Mouse (Mus musculus): ENCODE measurements at regions not wholly inside any gene's neighbourhood (a gene's known extent, or its start where the extent isn't known, plus 50 kb on each side); places are given as distances from the start of the nearest gene placed in this dataset.

- TF ChIP-seq POLR2AphosphoS2 (IDR thresholded peaks at IDR 0.05; ENCODE audit: low read length), result no peak
- no peak for TF ChIP-seq RAD21 (IDR thresholded peaks at IDR 0.05; ENCODE audit: low read depth, low read length)
- no peak for TF ChIP-seq NRF1 (IDR thresholded peaks at IDR 0.05; ENCODE audit: insufficient read depth, low read depth, low read length, poor library complexity, severe bottlenecking)
- TF ChIP-seq POLR2AphosphoS5 (IDR thresholded peaks at IDR 0.05; ENCODE audit: borderline replicate concordance, low read depth, low read length), result no peak
- no peak for TF ChIP-seq MAZ (IDR thresholded peaks at IDR 0.05; ENCODE audit: low read depth, low read length)
- TF ChIP-seq POLR2A (IDR thresholded peaks at IDR 0.05; ENCODE audit: control insufficient read depth in 1 of 2, insufficient read depth in 1 of 2, low read depth in 1 of 2, low read length in 2 of 2, poor library complexity in 1 of 2), result no peak
- no peak for TF ChIP-seq E2F4 (IDR thresholded peaks at IDR 0.05; ENCODE audit: borderline replicate concordance, low read depth, low read length)
Measured at GRCm38 (mm10) chr11:34941486-34942456, 108.3 kb upstream of the Spdl1 start.
